Mouse (Mus musculus) liver, adult 2 months (tissue): ENCODE measurements around the gene Ptafr. TPM values are rescaled to one million over a fixed set of nuclear protein-coding genes. Genes with fewer than 3 reads are reported as not detected.

Source experiments
- DNase-seq: peaks from one replicate; pipeline ENCODE4 v3.0.0-alpha.2; 2011; ENCODE audit warnings: low read depth, low spot score; ENCODE audit errors: extremely low read depth
- H3K27ac ChIP-seq: fragments of 200-500 bp; replicated peaks from 2 replicates; pipeline ENCODE4 v1.5.1; 2012; ENCODE audit warnings: low read depth, mild to moderate bottlenecking, control low read depth, inconsistent platforms, low read length; ENCODE audit not compliant: insufficient read depth
- H3K27me3 ChIP-seq: fragments of 200-500 bp; 2 replicates; pipeline ENCODE4 v1.6.1; 2012; ENCODE audit warnings: mild to moderate bottlenecking, moderate library complexity, low read length, inconsistent platforms; ENCODE audit not compliant: control insufficient read depth, insufficient read depth
- H3K36me3 ChIP-seq: fragments of 200-500 bp; 2 replicates; pipeline ENCODE4 v1.6.1; 2012; ENCODE audit warnings: low read length, inconsistent platforms; ENCODE audit not compliant: control insufficient read depth, insufficient read depth
- H3K4me1 ChIP-seq: fragments of 200-500 bp; 2 replicates; pipeline ENCODE4 v1.6.1; 2011; ENCODE audit warnings: low read length; ENCODE audit not compliant: control insufficient read depth, insufficient read depth
- H3K4me3 ChIP-seq: fragments of 200-500 bp; 2 replicates; pipeline ENCODE4 v1.5.1; 2011; ENCODE audit warnings: low read depth, mild to moderate bottlenecking, control low read depth, low read length, moderate library complexity; ENCODE audit not compliant: insufficient read depth
- H3K79me2 ChIP-seq: fragments of 200-500 bp; 2 replicates; pipeline ENCODE4 v1.6.1; 2012; ENCODE audit warnings: inconsistent platforms, mild to moderate bottlenecking, low read length, moderate library complexity; ENCODE audit not compliant: control insufficient read depth, insufficient read depth
- H3K9ac ChIP-seq: fragments of 200-500 bp; 2 replicates; pipeline ENCODE4 v1.6.1; 2012; ENCODE audit warnings: low read depth, mild to moderate bottlenecking, control low read depth, inconsistent platforms, low read length
- CTCF ChIP-seq: fragments of 200-500 bp; IDR thresholded peaks from 2 replicates; pipeline ENCODE4 v1.5.1; 2011; ENCODE audit warnings: low read depth, low read length, control low read depth
- POLR2A ChIP-seq: fragments of 200-500 bp; IDR thresholded peaks from 2 replicates; pipeline ENCODE4 v1.6.1; 2011; ENCODE audit warnings: low read length, control low read depth; ENCODE audit not compliant: insufficient read depth; ENCODE audit errors: extremely low read depth
- WGBS: fragments of 180-500 bp; shearing (Covaris S2); methylation state at CpG from one replicate; pipeline ENCODE4 v1.1.7; 2018; 5-methylcytosine and 5-hydroxymethylcytosine counted together
- polyA plus RNA-seq: library from polyadenylated mRNA; depleted of rRNA; stranded (reverse); fragments of >200 nt; gene quantifications from 2 replicates; pipeline ENCODE4 v1.2.3, GENCODE M21; 2012; rRNA removed
- total RNA-seq: library from RNA; depleted of rRNA; stranded (reverse); fragments of >200 nt; gene quantifications from 2 replicates; pipeline ENCODE4 v1.2.3, GENCODE M21; 2014; rRNA removed

Gene Ptafr
- total and polyA plus RNA-seq, 2 experiments: 1.0 TPM

GRCm38 (mm10) chr4:132618850-132619375 is 55.0 kb downstream of the Ptafr start:
- Histone ChIP-seq H3K4me1 (no peaks in the 10 kb centered on the region), H3K27ac (no peak overlapping the region), H3K79me2 (no peaks in the 10 kb centered on the region), H3K9ac (no peak overlapping the region), H3K4me3 (no peak overlapping the region), H3K36me3 (no peaks in the 10 kb centered on the region), H3K27me3 (no peaks in the 10 kb centered on the region)
- WGBS: 87% methylated on average over 10 of the region's 10 CpGs
- no peak for DNase-seq
- TF ChIP-seq POLR2A (no peak), CTCF (no peak)

- Histone ChIP-seq H3K27me3 (no peaks in the 10 kb centered on the region), H3K4me3 (no peak overlapping the region), H3K4me1 (no peaks in the 10 kb centered on the region), H3K27ac (no peak overlapping the region), H3K9ac (no peak overlapping the region), H3K79me2 (no peaks in the 10 kb centered on the region), H3K36me3 (no peaks in the 10 kb centered on the region)
- DNase-seq: no peak
- 89% methylated on average over 4 of the region's 4 CpGs for WGBS
- TF ChIP-seq CTCF: peak; percentile 28; the same call in 1 of the 2 replicates
- no peak for TF ChIP-seq POLR2A
Measured at GRCm38 (mm10) chr4:132620134-132620533, 56.3 kb downstream of the Ptafr start.

DNA sequence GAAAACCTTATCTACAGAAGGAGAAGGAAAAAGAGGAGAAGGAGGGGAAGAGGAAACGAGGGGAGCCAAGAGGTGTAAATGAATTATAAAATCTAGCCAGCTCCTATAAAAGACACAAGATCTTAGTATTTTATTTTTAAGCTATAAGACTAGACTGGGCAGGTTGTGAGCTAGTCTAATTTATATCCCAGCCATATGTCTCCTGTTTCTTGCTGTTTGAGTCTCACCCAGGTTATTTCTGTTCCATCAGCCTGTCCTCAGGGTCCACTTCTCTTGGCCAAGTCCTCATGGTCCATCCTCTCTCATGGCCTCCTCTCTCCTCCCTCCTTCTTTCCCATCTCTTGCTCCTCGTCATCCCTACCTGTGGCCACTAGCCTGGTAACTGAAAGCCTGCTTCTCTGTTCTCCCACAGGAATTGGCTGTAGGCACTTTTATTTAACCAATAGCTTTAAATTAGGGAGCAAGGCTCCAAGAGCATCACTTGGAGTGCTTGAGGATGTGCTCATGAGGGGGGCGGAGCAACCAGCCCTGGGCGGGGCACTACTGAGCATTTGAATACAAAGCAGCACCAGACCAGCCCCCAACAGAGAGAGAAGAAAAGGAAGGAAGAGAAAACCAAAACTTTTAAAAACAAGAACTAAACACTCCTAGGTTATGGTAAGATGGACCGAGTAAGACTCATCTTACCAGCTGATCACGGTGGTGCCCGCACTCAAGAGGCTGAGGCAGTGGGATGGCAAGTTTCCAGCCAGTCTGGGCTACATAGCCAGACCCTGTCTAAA is 57.6 kb downstream of the Ptafr start:
- Histone ChIP-seq H3K4me3 (no peak overlapping the region), H3K36me3 (no peaks in the 10 kb centered on the region), H3K79me2 (no peaks in the 10 kb centered on the region), H3K9ac (no peak overlapping the region), H3K27ac (no peak overlapping the region), H3K4me1 (no peaks in the 10 kb centered on the region), H3K27me3 (no peaks in the 10 kb centered on the region)
- DNase-seq: no peak
- 80% methylated on average over 7 of the region's 7 CpGs for WGBS
- TF ChIP-seq CTCF: no peak
- no peak for TF ChIP-seq POLR2A

GRCm38 (mm10) chr4:132624034-132624657 is 60.3 kb downstream of the Ptafr start:
- H3K9ac ChIP-seq: no peak overlapping the region
- TF ChIP-seq POLR2A (no peak), CTCF (no peak)
- H3K27me3 ChIP-seq: no peaks in the 10 kb centered on the region
- no peak overlapping the region for H3K27ac ChIP-seq
- no peaks in the 10 kb centered on the region for H3K36me3 ChIP-seq
- no peaks in the 10 kb centered on the region for H3K4me1 ChIP-seq
- no peak for DNase-seq
- WGBS: 78% methylated on average over 5 of the region's 5 CpGs
- no peaks in the 10 kb centered on the region for H3K79me2 ChIP-seq
- H3K4me3 ChIP-seq: no peak overlapping the region

- no peak overlapping the region for H3K27ac ChIP-seq
- H3K36me3 ChIP-seq: no peaks in the 10 kb centered on the region
- H3K4me3 ChIP-seq: no peak overlapping the region
- no peak for DNase-seq
- H3K79me2 ChIP-seq: no peaks in the 10 kb centered on the region
- H3K9ac ChIP-seq: no peak overlapping the region
- WGBS: 17% methylated on average over 2 of the region's 2 CpGs
- H3K4me1 ChIP-seq: no peaks in the 10 kb centered on the region
- H3K27me3 ChIP-seq: no peaks in the 10 kb centered on the region
- TF ChIP-seq POLR2A (no peak), CTCF (peak; percentile 66)
Measured at GRCm38 (mm10) chr4:132628830-132629229, 65.0 kb downstream of the Ptafr start.

Other genes with a start within 250 kb of the Ptafr start
- 28.3 and 29.5 TPM in 2 replicates for gene Trnau1ap, start 234.5 kb upstream of the Ptafr start, total RNA-seq
- gene Trnau1ap, start 234.5 kb upstream of the Ptafr start, polyA plus RNA-seq: 11.2 and 12.2 TPM in 2 replicates
- gene Rcc1, start 210.5 kb upstream of the Ptafr start, total RNA-seq: 3.0 and 4.2 TPM in 2 replicates
- gene Rcc1, start 210.5 kb upstream of the Ptafr start, polyA plus RNA-seq: 2.8 and 4.0 TPM in 2 replicates
- gene Phactr4, start 141.6 kb upstream of the Ptafr start, total RNA-seq: 6.6 and 8.9 TPM in 2 replicates
- 7.2 and 8.0 TPM in 2 replicates for gene Phactr4, start 141.6 kb upstream of the Ptafr start, polyA plus RNA-seq
- gene Med18, start 100.1 kb upstream of the Ptafr start, total RNA-seq: 3.8 TPM in 2 replicates
- gene Med18, start 100.1 kb upstream of the Ptafr start, polyA plus RNA-seq: 1.0 and 1.4 TPM in 2 replicates
- 2.7 and 3.6 TPM in 2 replicates for gene Sesn2, start 53.6 kb upstream of the Ptafr start, total RNA-seq
- 5.5 and 6.0 TPM in 2 replicates for gene Sesn2, start 53.6 kb upstream of the Ptafr start, polyA plus RNA-seq
- 59.5 and 87.1 TPM in 2 replicates for gene Atpif1, start 30.4 kb upstream of the Ptafr start, total RNA-seq
- 25.9 and 26.2 TPM in 2 replicates for gene Atpif1, start 30.4 kb upstream of the Ptafr start, polyA plus RNA-seq
- gene Dnajc8, start 28.5 kb upstream of the Ptafr start, total RNA-seq: 17.0 and 26.1 TPM in 2 replicates
- 9.7 and 10.4 TPM in 2 replicates for gene Dnajc8, start 28.5 kb upstream of the Ptafr start, polyA plus RNA-seq
- gene Eya3, start 74.9 kb downstream of the Ptafr start, total RNA-seq: 6.7 and 6.8 TPM in 2 replicates
- 9.0 and 9.2 TPM in 2 replicates for gene Eya3, start 74.9 kb downstream of the Ptafr start, polyA plus RNA-seq
- gene Xkr8, start 168.5 kb downstream of the Ptafr start, total RNA-seq: 3.0 and 6.1 TPM in 2 replicates
- 5.9 and 10.1 TPM in 2 replicates for gene Xkr8, start 168.5 kb downstream of the Ptafr start, polyA plus RNA-seq
- gene Smpdl3b, start 193.2 kb downstream of the Ptafr start, total RNA-seq: 0.34 and 0.65 TPM in 2 replicates
- gene Smpdl3b, start 193.2 kb downstream of the Ptafr start, polyA plus RNA-seq: 0.16 and 0.34 TPM in 2 replicates
- 6.6 and 8.1 TPM in 2 replicates for gene Rpa2, start 204.3 kb downstream of the Ptafr start, total RNA-seq
- gene Rpa2, start 204.3 kb downstream of the Ptafr start, polyA plus RNA-seq: 9.2 and 11.1 TPM in 2 replicates
- gene Themis2, start 232.3 kb downstream of the Ptafr start, total RNA-seq: 2.5 and 3.0 TPM in 2 replicates
- gene Themis2, start 232.3 kb downstream of the Ptafr start, polyA plus RNA-seq: 1.3 and 3.1 TPM in 2 replicates